Mouse (Mus musculus) myocyte (in vitro differentiated cells): ENCODE results near the gene Ms4a10. TPM values are rescaled to one million over a fixed set of nuclear protein-coding genes. Genes with fewer than 3 reads are reported as not detected.

Source experiments
- H3K27me3 ChIP-seq: one replicate; pipeline ENCODE4 v1.6.1; 2011; ENCODE audit not compliant: control insufficient read depth, insufficient read depth, insufficient read length
- H3K36me3 ChIP-seq: one replicate; pipeline ENCODE4 v1.6.1; 2011; ENCODE audit not compliant: control insufficient read depth, insufficient read depth
- H3K4me2 ChIP-seq: one replicate; pipeline ENCODE4 v1.6.1; 2011; ENCODE audit warnings: low read depth, control low read depth
- H3K4me3 ChIP-seq: one replicate; pipeline ENCODE4 v1.5.1; 2011; ENCODE audit warnings: mild to moderate bottlenecking, control low read depth, moderate library complexity
- H3K79me2 ChIP-seq: one replicate; pipeline ENCODE4 v1.6.1; 2011; ENCODE audit not compliant: control insufficient read depth, insufficient read depth
- H3ac ChIP-seq: one replicate; pipeline ENCODE4 v1.6.1; 2011; ENCODE audit not compliant: control insufficient read depth, insufficient read length
- CEBPB ChIP-seq: IDR thresholded peaks from 2 replicates; pipeline ENCODE4 v1.6.1; 2011; ENCODE audit warnings: mild to moderate bottlenecking, moderate library complexity; ENCODE audit not compliant: poor library complexity, insufficient read depth, severe bottlenecking
- E2F4 ChIP-seq: IDR thresholded peaks from one replicate; pipeline ENCODE4 v1.6.1; 2011; ENCODE audit warnings: mild to moderate bottlenecking, control low read depth, moderate library complexity; ENCODE audit not compliant: insufficient read depth
- MAX ChIP-seq: IDR thresholded peaks from one replicate; pipeline ENCODE4 v1.6.1; 2011; ENCODE audit warnings: low read depth, mild to moderate bottlenecking, control low read depth
- MYOD1 ChIP-seq, 3 experiments: IDR thresholded peaks; one replicate each; pipeline ENCODE4 v1.6.1; 2011; ENCODE audit warnings: control low read depth in 2 of 3, low read depth in 2 of 3, mild to moderate bottlenecking in 2 of 3, moderate library complexity in 1 of 3; ENCODE audit not compliant: insufficient read length in 2 of 3, control insufficient read depth in 1 of 3
- MYOG ChIP-seq, 3 experiments: IDR thresholded peaks; one replicate each; pipeline ENCODE4 v1.6.1; 2011; ENCODE audit warnings: control low read depth in 2 of 3, low read depth in 2 of 3, mild to moderate bottlenecking in 2 of 3; ENCODE audit not compliant: insufficient read length in 2 of 3, control insufficient read depth in 1 of 3, insufficient read depth in 1 of 3
- POLR2A ChIP-seq: IDR thresholded peaks from one replicate; pipeline ENCODE4 v1.6.1; 2011; ENCODE audit warnings: low read depth, mild to moderate bottlenecking, control low read depth, moderate library complexity; ENCODE audit not compliant: insufficient read length
- POLR2AphosphoS2 ChIP-seq: IDR thresholded peaks from one replicate; pipeline ENCODE4 v1.6.1; 2011; ENCODE audit warnings: low read depth, control low read depth; ENCODE audit not compliant: insufficient read length
- REST ChIP-seq: IDR thresholded peaks from one replicate; pipeline ENCODE4 v1.6.1; 2011; ENCODE audit warnings: mild to moderate bottlenecking, control low read depth, moderate library complexity; ENCODE audit not compliant: insufficient read depth, insufficient read length
- SRF ChIP-seq: IDR thresholded peaks from one replicate; pipeline ENCODE4 v1.6.1; 2011; ENCODE audit warnings: low read depth; ENCODE audit not compliant: control insufficient read depth, insufficient read length
- TCF12 ChIP-seq: IDR thresholded peaks from one replicate; pipeline ENCODE4 v1.6.1; 2011; ENCODE audit warnings: mild to moderate bottlenecking, control low read depth; ENCODE audit not compliant: poor library complexity, insufficient read depth, severe bottlenecking
- TCF3 ChIP-seq: IDR thresholded peaks from one replicate; pipeline ENCODE4 v1.6.1; 2011; ENCODE audit warnings: low read depth, control low read depth; ENCODE audit not compliant: insufficient read length
- USF1 ChIP-seq: IDR thresholded peaks from one replicate; pipeline ENCODE4 v1.6.1; 2011; ENCODE audit warnings: low read depth, mild to moderate bottlenecking, control low read depth, moderate library complexity
- polyA plus RNA-seq: library from polyadenylated mRNA; unstranded; fragments of >200 nt; fragmentation: generic; extraction: Trizol; gene quantifications from one replicate; pipeline ENCODE4 v1.2.1, GENCODE M21; 2012; ENCODE audit warnings: missing spikeins

Ms4a10 gene
- polyA plus RNA-seq, 1 experiment = 0.30 TPM

DNA sequence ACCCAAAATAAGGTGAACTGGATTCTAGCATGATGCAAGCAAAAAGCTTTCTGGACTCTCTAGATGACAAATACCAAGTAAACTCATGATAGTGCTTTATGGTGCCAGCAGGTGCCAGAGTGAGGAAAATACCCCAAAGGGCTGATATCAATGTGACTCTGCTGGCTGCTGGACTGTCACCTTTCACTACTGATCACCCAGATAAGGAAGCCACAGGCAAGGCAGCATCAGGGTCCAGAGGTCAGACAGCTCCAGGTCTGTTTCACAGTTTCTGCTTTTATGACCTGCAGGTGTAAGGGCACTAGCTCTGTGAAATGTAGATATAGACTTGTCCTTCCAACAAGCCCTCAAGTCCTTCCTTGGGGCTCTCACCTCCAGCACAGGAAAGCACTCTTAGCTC is 41.0 kb upstream of the Ms4a10 start:
- Histone ChIP-seq H3ac (no peak overlapping the region), H3K27me3 (no peaks in the 10 kb centered on the region), H3K4me3 (no peak overlapping the region), H3K36me3 (no peaks in the 10 kb centered on the region), H3K4me2 (no peak overlapping the region), H3K79me2 (no peaks in the 10 kb centered on the region)
- TF ChIP-seq USF1 = no peak
- no peak for TF ChIP-seq POLR2A
- no peak for TF ChIP-seq MYOG (IDR thresholded peaks at IDR 0.05; ENCODE audit: control insufficient read depth in 1 of 3, insufficient read depth in 1 of 3, insufficient read length in 2 of 3, low read depth in 2 of 3)
- TF ChIP-seq CEBPB = no peak
- TF ChIP-seq MAX = no peak
- TF ChIP-seq TCF12 = no peak
- no peak for TF ChIP-seq REST
- no peak for TF ChIP-seq TCF3
- no peak for TF ChIP-seq E2F4

DNA sequence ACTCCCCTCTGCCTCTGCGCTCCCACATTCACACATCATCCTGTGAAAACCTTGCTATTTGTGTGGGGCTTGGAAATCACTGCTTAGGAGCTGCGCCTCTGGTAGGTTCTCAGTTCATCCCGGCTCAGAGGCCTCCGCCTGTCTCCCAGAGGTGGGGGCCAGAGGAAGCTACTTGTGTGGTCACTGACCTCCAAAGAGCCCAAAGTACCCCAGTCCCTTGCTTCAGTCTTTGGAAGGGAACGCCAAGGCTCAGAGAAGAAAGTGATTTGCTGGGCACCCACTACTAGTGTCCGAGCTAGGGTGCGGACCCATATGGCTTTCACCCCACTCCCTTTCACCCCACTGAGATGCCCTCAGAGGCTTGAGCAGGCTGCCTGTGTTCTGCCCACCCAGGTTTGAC is 18.7 kb upstream of the Ms4a10 start, which contains the start of gene Ms4a15:
Ms4a15 (minus strand) TSS at position 101 of the 400 bp plus-strand sequence.
- no peak for TF ChIP-seq MAX
- TF ChIP-seq CEBPB = no peak
- no peak for TF ChIP-seq MYOD1 (IDR thresholded peaks at IDR 0.05; ENCODE audit: control insufficient read depth in 1 of 3, insufficient read length in 2 of 3, low read depth in 2 of 3)
- no peak for TF ChIP-seq TCF3
- TF ChIP-seq USF1 = no peak
- TF ChIP-seq POLR2A = no peak
- no peak for TF ChIP-seq REST
- TF ChIP-seq E2F4 = no peak
- TF ChIP-seq POLR2AphosphoS2 = no peak
- TF ChIP-seq TCF12 = no peak
- no peak for TF ChIP-seq MYOG (IDR thresholded peaks at IDR 0.05; ENCODE audit: control insufficient read depth in 1 of 3, insufficient read depth in 1 of 3, insufficient read length in 2 of 3, low read depth in 2 of 3)
- TF ChIP-seq SRF = no peak
- no peaks in the 10 kb centered on the region for H3K79me2 ChIP-seq
- H3K27me3 ChIP-seq = peaks cover 10% of the 10 kb centered on the region
- H3K4me3 ChIP-seq = no peak within 1 kb of the TSS
- no peaks in the 10 kb centered on the region for H3K36me3 ChIP-seq
- H3K4me2 ChIP-seq = no peak within 1 kb of the TSS
- H3ac ChIP-seq = no peak within 1 kb of the TSS

DNA sequence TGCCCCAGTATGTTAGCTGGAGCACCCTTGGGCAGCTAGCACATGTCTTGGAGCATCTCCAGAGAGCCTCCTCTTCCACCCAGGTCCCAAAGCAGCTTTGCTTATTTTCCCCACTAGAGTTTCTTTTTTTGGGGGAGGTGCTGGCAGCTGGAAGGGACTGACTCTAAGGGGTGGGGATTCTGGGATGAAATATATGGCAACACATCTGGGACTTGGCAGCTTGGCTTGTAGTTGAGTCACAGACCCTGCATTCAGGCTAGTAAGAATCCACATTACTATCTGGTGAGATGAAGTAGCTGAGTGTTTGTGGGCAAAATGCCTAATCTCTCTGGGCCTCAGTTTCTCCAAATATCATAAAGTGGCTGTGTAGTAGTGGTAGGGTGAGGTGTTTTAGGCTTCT is 17.4 kb upstream of the Ms4a10 start:
- TF ChIP-seq REST = no peak
- no peak for TF ChIP-seq MAX
- no peak for TF ChIP-seq CEBPB
- no peak for TF ChIP-seq MYOG (IDR thresholded peaks at IDR 0.05; ENCODE audit: control insufficient read depth in 1 of 3, insufficient read depth in 1 of 3, insufficient read length in 2 of 3, low read depth in 2 of 3)
- no peak for TF ChIP-seq POLR2AphosphoS2
- no peak for TF ChIP-seq E2F4
- Histone ChIP-seq H3K4me3 (no peak overlapping the region), H3K27me3 (peaks cover 10% of the 10 kb centered on the region), H3ac (no peak overlapping the region), H3K4me2 (no peak overlapping the region), H3K36me3 (no peaks in the 10 kb centered on the region), H3K79me2 (no peaks in the 10 kb centered on the region)

DNA sequence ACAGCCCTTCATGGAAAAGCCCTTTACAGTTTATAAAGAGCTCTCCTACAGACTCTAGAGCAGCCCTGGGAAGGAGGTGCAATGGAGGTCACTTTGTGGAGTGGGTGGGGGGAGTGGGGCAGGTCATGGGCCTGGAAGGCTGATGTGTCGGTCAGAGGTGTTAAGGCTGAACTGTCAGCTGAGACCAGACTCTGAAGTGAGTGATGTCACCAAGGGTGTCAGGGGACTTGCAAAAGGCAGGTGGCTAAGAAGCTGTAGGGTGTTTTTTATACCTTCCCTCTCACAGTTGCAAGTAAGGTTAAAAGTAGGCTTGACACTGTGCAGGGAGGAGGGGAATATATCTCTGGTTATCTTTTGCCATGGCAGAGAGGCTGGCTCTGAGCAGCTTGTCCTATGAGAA is 16.3 kb upstream of the Ms4a10 start:
- H3K27me3 ChIP-seq = peaks cover 10% of the 10 kb centered on the region
- TF ChIP-seq POLR2AphosphoS2 = no peak
- no peak for TF ChIP-seq TCF3
- no peak for TF ChIP-seq POLR2A
- TF ChIP-seq MAX = no peak
- TF ChIP-seq USF1 = no peak
- no peak for TF ChIP-seq MYOD1 (IDR thresholded peaks at IDR 0.05; ENCODE audit: control insufficient read depth in 1 of 3, insufficient read length in 2 of 3, low read depth in 2 of 3)
- TF ChIP-seq MYOG (IDR thresholded peaks at IDR 0.05; ENCODE audit: control insufficient read depth in 1 of 3, insufficient read depth in 1 of 3, insufficient read length in 2 of 3, low read depth in 2 of 3) = no peak
- no peak for TF ChIP-seq TCF12
- TF ChIP-seq E2F4 = no peak
- TF ChIP-seq CEBPB = no peak
- no peak for TF ChIP-seq REST
- no peak for TF ChIP-seq SRF
- H3ac ChIP-seq = no peak overlapping the region
- H3K4me2 ChIP-seq = no peak overlapping the region
- no peaks in the 10 kb centered on the region for H3K79me2 ChIP-seq
- H3K4me3 ChIP-seq = no peak overlapping the region
- H3K36me3 ChIP-seq = no peaks in the 10 kb centered on the region

DNA sequence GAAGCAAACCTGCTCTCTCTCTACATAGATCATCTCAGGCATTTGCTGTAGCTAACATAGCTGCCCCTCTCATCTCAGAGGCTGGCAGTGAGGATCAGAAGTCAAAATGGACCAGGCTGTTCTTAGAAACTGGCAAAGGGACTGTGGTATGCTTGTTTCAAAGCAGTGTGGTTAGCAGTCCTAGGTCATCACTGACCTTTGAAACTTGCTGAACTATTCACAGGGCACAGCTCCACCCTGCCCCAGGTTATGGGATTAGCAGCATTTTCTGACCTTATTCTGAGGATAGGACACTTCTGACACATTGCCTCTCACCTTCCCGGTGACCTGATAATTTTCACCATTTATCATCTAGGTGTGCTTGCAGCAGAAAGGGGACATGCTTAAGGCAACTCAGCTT is 14.1 kb upstream of the Ms4a10 start:
- no peak for TF ChIP-seq POLR2A
- TF ChIP-seq SRF = no peak
- TF ChIP-seq USF1 = no peak
- no peak for TF ChIP-seq TCF3
- TF ChIP-seq MYOD1 (IDR thresholded peaks at IDR 0.05; ENCODE audit: control insufficient read depth in 1 of 3, insufficient read length in 2 of 3, low read depth in 2 of 3) = no peak
- Histone ChIP-seq H3K4me2 (no peak overlapping the region), H3K79me2 (no peaks in the 10 kb centered on the region), H3K36me3 (no peaks in the 10 kb centered on the region), H3K27me3 (peaks cover 6% of the 10 kb centered on the region), H3K4me3 (no peak overlapping the region), H3ac (no peak overlapping the region)
